Mouse (Mus musculus) spleen, adult 2 months (tissue): ENCODE results near the gene Fbxl17. TPM values are rescaled to one million over a fixed set of nuclear protein-coding genes. Genes with fewer than 3 reads are reported as not detected.

Source experiments
- DNase-seq, 2 experiments: peaks; one replicate each; pipeline versions ENCODE4 v3.0.0 to v3.0.0-alpha.2; 2012 to 2021; ENCODE audit warnings: low spot score in 2 of 2, low read depth in 1 of 2
- H3K27ac ChIP-seq: fragments of 200-500 bp; 2 replicates; pipeline ENCODE4 v1.5.1; 2012; ENCODE audit warnings: low read length, inconsistent platforms; ENCODE audit not compliant: insufficient read depth
- H3K27me3 ChIP-seq: fragments of 200-500 bp; 2 replicates; pipeline ENCODE4 v1.6.1; 2012; ENCODE audit warnings: mild to moderate bottlenecking, moderate library complexity, low read length, inconsistent platforms; ENCODE audit not compliant: control insufficient read depth, insufficient read depth
- H3K36me3 ChIP-seq: fragments of 200-500 bp; 2 replicates; pipeline ENCODE4 v1.6.1; 2012; ENCODE audit warnings: mild to moderate bottlenecking, low read length, inconsistent platforms; ENCODE audit not compliant: control insufficient read depth, insufficient read depth
- H3K4me1 ChIP-seq: fragments of 200-500 bp; 2 replicates; pipeline ENCODE4 v1.6.1; 2011; ENCODE audit warnings: inconsistent platforms; ENCODE audit not compliant: control insufficient read depth, insufficient read depth, insufficient read length
- H3K4me3 ChIP-seq: fragments of 200-500 bp; 2 replicates; pipeline ENCODE4 v1.5.1; 2011; ENCODE audit warnings: mild to moderate bottlenecking, inconsistent platforms; ENCODE audit not compliant: insufficient read depth, insufficient read length; ENCODE audit errors: extremely low read depth
- CTCF ChIP-seq: fragments of 200-500 bp; IDR thresholded peaks from 2 replicates; pipeline ENCODE4 v1.5.1; 2011; ENCODE audit warnings: mild to moderate bottlenecking, inconsistent platforms; ENCODE audit not compliant: insufficient read depth, insufficient read length, insufficient replicate concordance; ENCODE audit errors: extremely low read depth
- POLR2A ChIP-seq: fragments of 200-500 bp; IDR thresholded peaks from 2 replicates; pipeline ENCODE4 v1.6.1; 2011; ENCODE audit warnings: low read depth, low read length, inconsistent platforms
- WGBS: fragments of 180-500 bp; shearing (Covaris S2); methylation state at CpG from one replicate; pipeline ENCODE4 v1.1.7; 2018; 5-methylcytosine and 5-hydroxymethylcytosine counted together
- polyA plus RNA-seq: library from polyadenylated mRNA; depleted of rRNA; stranded (reverse); fragments of >200 nt; gene quantifications from 2 replicates; pipeline ENCODE4 v1.2.3, GENCODE M21; 2012

The Fbxl17 gene
- polyA plus RNA-seq, 1 experiment: 4.7 TPM

DNA sequence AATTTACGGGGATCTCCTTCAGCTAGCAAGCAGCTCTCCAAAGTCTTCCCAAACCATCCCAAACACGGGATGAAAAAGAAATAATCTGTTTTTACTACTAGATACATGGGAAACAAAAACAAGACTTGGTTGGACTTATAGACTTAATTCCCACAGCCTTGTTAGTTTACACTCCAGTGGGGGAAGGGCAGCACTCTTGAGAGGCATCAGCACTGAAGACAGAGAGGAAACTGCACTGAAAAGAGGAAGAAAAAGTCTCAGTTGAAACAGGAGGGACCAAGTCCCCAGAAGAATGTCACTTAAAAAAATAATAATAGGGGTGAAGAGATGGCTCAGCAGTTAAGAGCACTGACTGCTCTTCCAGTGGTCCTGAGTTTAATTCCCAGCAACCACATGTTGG lies 78.0 kb downstream of the Fbxl17 start:
- Histone ChIP-seq H3K4me1 (peaks cover 3% of the 10 kb centered on the region; the same call in 1 of the 2 replicates), H3K27ac (no peak overlapping the region), H3K27me3 (no peaks in the 10 kb centered on the region), H3K36me3 (no peaks in the 10 kb centered on the region), H3K4me3 (no peak overlapping the region)
- WGBS: 67% methylated on average over 2 of the region's 2 CpGs
- TF ChIP-seq CTCF (no peak), POLR2A (no peak)
- no peak for DNase-seq

GRCm38 (mm10) chr17:63419503-63419902 lies 80.3 kb downstream of the Fbxl17 start:
- 95% methylated on average over 6 of the region's 6 CpGs for WGBS
- Histone ChIP-seq H3K27me3 (no peaks in the 10 kb centered on the region), H3K27ac (no peak overlapping the region), H3K4me1 (peaks cover 3% of the 10 kb centered on the region; the same call in 1 of the 2 replicates), H3K4me3 (no peak overlapping the region), H3K36me3 (no peaks in the 10 kb centered on the region)
- TF ChIP-seq CTCF (no peak), POLR2A (no peak)
- no peak for DNase-seq

GRCm38 (mm10) chr17:63413973-63414580 lies 85.7 kb downstream of the Fbxl17 start:
- no peak for TF ChIP-seq POLR2A
- peak; percentile 27; the same call in 1 of the 2 replicates for TF ChIP-seq CTCF
- WGBS: 96% methylated on average over 1 of the region's 1 CpGs

GRCm38 (mm10) chr17:63411564-63411963 lies 88.3 kb downstream of the Fbxl17 start:
- DNase-seq: no peak
- WGBS: 73% methylated on average over 3 of the region's 3 CpGs
- Histone ChIP-seq H3K4me3 (no peak overlapping the region), H3K36me3 (no peaks in the 10 kb centered on the region), H3K4me1 (no peaks in the 10 kb centered on the region), H3K27ac (no peak overlapping the region), H3K27me3 (no peaks in the 10 kb centered on the region)
- no peak for TF ChIP-seq CTCF
- no peak for TF ChIP-seq POLR2A

More at GRCm38 (mm10) chr17:63413973-63414580, 85.7 kb downstream of the Fbxl17 start:
- Histone ChIP-seq H3K27me3 (no peaks in the 10 kb centered on the region), H3K27ac (no peak overlapping the region), H3K4me1 (no peaks in the 10 kb centered on the region), H3K36me3 (no peaks in the 10 kb centered on the region), H3K4me3 (no peak overlapping the region)
- DNase-seq: no peak

- 91% methylated on average over 2 of the region's 2 CpGs for WGBS
- no peak overlapping the region for H3K27ac ChIP-seq
- DNase-seq: no peak
Measured at GRCm38 (mm10) chr17:63410101-63410500, 89.7 kb downstream of the Fbxl17 start.

GRCm38 (mm10) chr17:63405955-63406354 lies 93.9 kb downstream of the Fbxl17 start:
- no peak for DNase-seq
- 83% methylated on average over 4 of the region's 4 CpGs for WGBS
- peaks cover 9% of the 10 kb centered on the region for H3K4me1 ChIP-seq
- no peaks in the 10 kb centered on the region for H3K36me3 ChIP-seq
- H3K4me3 ChIP-seq: no peak overlapping the region
- TF ChIP-seq CTCF: no peak
- TF ChIP-seq POLR2A: no peak
- H3K27ac ChIP-seq: no peak overlapping the region
- H3K27me3 ChIP-seq: no peaks in the 10 kb centered on the region

More at GRCm38 (mm10) chr17:63410101-63410500, 89.7 kb downstream of the Fbxl17 start:
- H3K27me3 ChIP-seq: no peaks in the 10 kb centered on the region
- no peak overlapping the region for H3K4me3 ChIP-seq
- no peaks in the 10 kb centered on the region for H3K36me3 ChIP-seq
- H3K4me1 ChIP-seq: no peaks in the 10 kb centered on the region; the same call in 1 of the 2 replicates
- TF ChIP-seq CTCF: no peak
- no peak for TF ChIP-seq POLR2A

DNA sequence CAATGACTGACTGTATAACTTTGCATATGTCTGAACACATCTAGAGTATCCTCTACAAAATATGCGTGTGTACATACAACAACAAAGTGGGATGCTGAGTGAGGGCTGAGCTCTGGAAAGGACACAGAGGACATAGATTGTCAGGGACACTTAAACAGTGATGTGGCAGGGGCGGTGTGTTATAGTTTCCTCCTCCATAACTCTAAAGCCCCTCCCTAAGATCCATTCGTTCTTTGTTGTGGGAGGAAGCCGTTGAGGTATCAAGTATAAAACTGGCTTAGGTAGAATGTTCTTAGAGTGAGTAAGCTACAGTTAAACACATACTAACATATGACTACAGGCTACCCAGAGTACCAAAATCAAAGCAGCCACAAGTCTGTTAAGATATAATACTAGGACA lies 94.3 kb downstream of the Fbxl17 start:
- WGBS: 58% methylated on average over 4 of the region's 4 CpGs

More for the DNA sequence above, 94.3 kb downstream of the Fbxl17 start:
- no peak overlapping the region for H3K4me3 ChIP-seq
- no peaks in the 10 kb centered on the region for H3K36me3 ChIP-seq
- no peak overlapping the region for H3K27ac ChIP-seq
- TF ChIP-seq POLR2A: no peak
- no peak for TF ChIP-seq CTCF
- no peak for DNase-seq
- no peaks in the 10 kb centered on the region for H3K27me3 ChIP-seq
- peaks cover 9% of the 10 kb centered on the region for H3K4me1 ChIP-seq
